Mouse (Mus musculus) ZHBTc4 (cell line): ENCODE results near the gene 2810004N23Rik.

Source experiments
- DNase-seq: peaks from one replicate; pipeline ENCODE4 v3.0.0-alpha.2; 2011; ENCODE audit warnings: low read depth, low spot score

The 2810004N23Rik gene

GRCm38 (mm10) chr8:124862321-124863162 is at the start of gene 2810004N23Rik, which contains the start of gene Gnpat:
Gene 2810004N23Rik, minus strand, starts transcription at chr8:124863120.
Gene Gnpat, plus strand, starts transcription at chr8:124863033.
- peak; percentile 95 for DNase-seq

GRCm38 (mm10) chr8:124911938-124912872 is 49.3 kb upstream of the 2810004N23Rik start:
- no peak for DNase-seq

GRCm38 (mm10) chr8:124910349-124910748 is 47.4 kb upstream of the 2810004N23Rik start:
- no peak for DNase-seq

GRCm38 (mm10) chr8:124909936-124910335 is 47.0 kb upstream of the 2810004N23Rik start:
- no peak for DNase-seq

- DNase-seq: no peak
Observed at GRCm38 (mm10) chr8:124905482-124905881, 42.6 kb upstream of the 2810004N23Rik start.

- no peak for DNase-seq
Observed at GRCm38 (mm10) chr8:124903198-124903597, 40.3 kb upstream of the 2810004N23Rik start.

- no peak for DNase-seq
Observed at GRCm38 (mm10) chr8:124898251-124898905, 35.5 kb upstream of the 2810004N23Rik start.

GRCm38 (mm10) chr8:124897386-124898250 is 34.7 kb upstream of the 2810004N23Rik start, which contains the start of the genes Exoc8 and Sprtn:
Gene Exoc8, minus strand, starts transcription at chr8:124897705.
Gene Sprtn, plus strand, starts transcription at chr8:124897886.
- peak; percentile 98 for DNase-seq

GRCm38 (mm10) chr8:124896632-124897385 is 33.9 kb upstream of the 2810004N23Rik start:
- DNase-seq: peak; percentile 49

GRCm38 (mm10) chr8:124896010-124896631 is 33.2 kb upstream of the 2810004N23Rik start:
- peak; percentile 34 for DNase-seq

GRCm38 (mm10) chr8:124892596-124892995 is 29.7 kb upstream of the 2810004N23Rik start:
- DNase-seq: no peak

GRCm38 (mm10) chr8:124888385-124888784 is 25.5 kb upstream of the 2810004N23Rik start:
- DNase-seq: peak; percentile 65

GRCm38 (mm10) chr8:124878946-124879526 is 16.1 kb upstream of the 2810004N23Rik start:
- DNase-seq: no peak

GRCm38 (mm10) chr8:124878141-124878540 is 15.2 kb upstream of the 2810004N23Rik start:
- no peak for DNase-seq

- no peak for DNase-seq
Observed at GRCm38 (mm10) chr8:124872690-124873089, 9.8 kb upstream of the 2810004N23Rik start.

GRCm38 (mm10) chr8:124872081-124872480 is 9.2 kb upstream of the 2810004N23Rik start:
- DNase-seq: peak; percentile 81

GRCm38 (mm10) chr8:124871474-124871873 is 8.6 kb upstream of the 2810004N23Rik start:
- no peak for DNase-seq

- no peak for DNase-seq
Observed at GRCm38 (mm10) chr8:124869708-124870107, 6.8 kb upstream of the 2810004N23Rik start.

GRCm38 (mm10) chr8:124867126-124867525 is 4.2 kb upstream of the 2810004N23Rik start:
- no peak for DNase-seq
